Mouse (Mus musculus) liver, embryonic 11.5 days (tissue): Measurements from ENCODE around the gene Fgfr2. TPM values are rescaled to one million over a fixed set of nuclear protein-coding genes. Genes with fewer than 3 reads are reported as not detected.

Source experiments
- ATAC-seq: fragments of 200-750 bp; cut with Nextera tagmentation; replicated peaks from 2 replicates; pipeline ENCODE4 v1.8.0; 2017; ENCODE audit warnings: moderate number of reproducible peaks, mild to moderate bottlenecking, moderate TSS enrichment, moderate library complexity; ENCODE audit not compliant: low FRiP score
- DNase-seq: peaks from one replicate; pipeline ENCODE4 v3.0.0-alpha.2; 2017; ENCODE audit warnings: low spot score
- H3K27ac ChIP-seq: fragments of 300-500 bp; sonication (generic); 2 replicates; pipeline ENCODE4 v1.5.1; 2014; ENCODE audit warnings: mild to moderate bottlenecking, low read depth, low read length, control low read depth
- H3K27me3 ChIP-seq: fragments of 300-500 bp; sonication (generic); replicated peaks from 2 replicates; pipeline ENCODE4 v1.6.1; 2014; ENCODE audit warnings: low read length, mixed read lengths; ENCODE audit not compliant: control insufficient read depth, insufficient read depth
- H3K36me3 ChIP-seq: fragments of 300-500 bp; sonication (generic); 2 replicates; pipeline ENCODE4 v1.6.1; 2014; ENCODE audit warnings: mild to moderate bottlenecking, low read length, moderate library complexity, mixed read lengths; ENCODE audit not compliant: control insufficient read depth, insufficient read depth
- H3K4me1 ChIP-seq: fragments of 300-500 bp; sonication (generic); replicated peaks from 2 replicates; pipeline ENCODE4 v1.6.1; 2014; ENCODE audit warnings: low read length, mixed read lengths; ENCODE audit not compliant: control insufficient read depth, insufficient read depth
- H3K4me2 ChIP-seq: fragments of 300-500 bp; sonication (generic); 2 replicates; pipeline ENCODE4 v1.6.1; 2014; ENCODE audit warnings: mild to moderate bottlenecking, control low read depth, moderate library complexity
- H3K4me3 ChIP-seq: fragments of 300-500 bp; sonication (generic); 2 replicates; pipeline ENCODE4 v1.5.1; 2014; ENCODE audit warnings: low read depth, low read length, control low read depth
- H3K9ac ChIP-seq: fragments of 300-500 bp; sonication (generic); 2 replicates; pipeline ENCODE4 v1.6.1; 2014; ENCODE audit warnings: low read depth, low read length, control low read depth
- H3K9me3 ChIP-seq: fragments of 300-500 bp; sonication (generic); 2 replicates; pipeline ENCODE4 v1.6.1; 2016; ENCODE audit warnings: low read length, inconsistent platforms, mixed read lengths; ENCODE audit not compliant: control insufficient read depth
- WGBS: fragments of 180-500 bp; shearing (Covaris S2); extraction: QIAGEN DNeasy Blood & Tissue Kit; methylation state at CpG from one replicate; pipeline ENCODE4 v1.1.7; 2014; 5-methylcytosine and 5-hydroxymethylcytosine counted together
- polyA plus RNA-seq: library from polyadenylated mRNA; unstranded; fragments of >200 nt; fragmentation: Nextera tagmentation; extraction: Ambion mirVana; gene quantifications from 2 replicates; pipeline ENCODE4 v1.2.1, GENCODE M21; 2014

The Fgfr2 gene
- polyA plus RNA-seq, 1 experiment from 2014 or later: 32.6 TPM

DNA sequence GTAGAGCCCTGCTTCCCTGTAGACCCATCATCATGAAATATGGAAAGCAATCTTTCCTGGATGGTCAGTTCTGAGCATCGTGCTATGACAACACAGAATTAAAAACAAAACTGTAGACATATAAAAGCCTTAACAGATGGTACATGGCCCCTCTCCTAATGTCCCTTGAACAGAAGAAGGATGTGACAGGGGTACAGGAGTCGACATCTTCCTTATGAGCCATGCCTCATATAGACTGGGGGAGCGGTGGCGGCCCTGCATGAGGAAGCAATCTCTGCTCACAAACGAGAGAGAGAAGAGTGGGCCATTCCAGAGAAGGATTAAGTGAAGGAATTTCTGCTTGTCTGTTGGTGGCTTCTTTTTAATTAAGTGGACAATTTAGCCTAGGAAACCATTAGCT lies 864.9 kb downstream of the Fgfr2 start:
- Histone ChIP-seq H3K36me3 (no peaks in the 10 kb centered on the region), H3K27me3 (no peaks in the 10 kb centered on the region), H3K4me3 (no peak overlapping the region), H3K4me2 (no peak overlapping the region), H3K9ac (no peak overlapping the region), H3K4me1 (peaks cover 14% of the 10 kb centered on the region), H3K9me3 (no peaks in the 10 kb centered on the region), H3K27ac (no peak overlapping the region)
- 76% methylated on average over 5 of the region's 5 CpGs for WGBS
- ATAC-seq: no peak
- no peak for DNase-seq

DNA sequence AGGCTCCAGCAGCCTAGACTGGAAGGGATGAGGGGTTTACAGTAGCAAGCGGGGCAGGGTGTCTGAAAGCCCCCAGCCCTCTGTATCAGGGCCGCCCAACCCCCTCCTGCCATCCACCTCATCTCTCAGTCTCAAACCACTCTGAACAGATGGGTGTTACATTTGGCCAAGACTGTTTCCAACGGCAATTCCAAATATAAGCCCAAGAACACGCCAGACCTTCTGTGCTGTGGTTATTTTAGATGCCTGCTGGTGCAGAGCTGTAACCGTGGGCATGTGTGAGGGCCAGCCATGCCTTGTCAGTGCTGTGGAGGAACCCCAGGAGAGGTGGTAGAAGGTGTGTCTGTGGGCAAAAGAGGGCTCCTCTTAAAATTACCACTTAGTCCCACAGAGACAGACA lies 869.6 kb downstream of the Fgfr2 start:
- no peaks in the 10 kb centered on the region for H3K4me1 ChIP-seq
- 81% methylated on average over 5 of the region's 5 CpGs for WGBS
- H3K27me3 ChIP-seq: no peaks in the 10 kb centered on the region
- no peaks in the 10 kb centered on the region for H3K36me3 ChIP-seq
- no peak for DNase-seq
- no peak overlapping the region for H3K9ac ChIP-seq
- no peaks in the 10 kb centered on the region for H3K9me3 ChIP-seq
- H3K4me2 ChIP-seq: no peak overlapping the region
- no peak overlapping the region for H3K27ac ChIP-seq
- no peak for ATAC-seq
- H3K4me3 ChIP-seq: no peak overlapping the region

DNA sequence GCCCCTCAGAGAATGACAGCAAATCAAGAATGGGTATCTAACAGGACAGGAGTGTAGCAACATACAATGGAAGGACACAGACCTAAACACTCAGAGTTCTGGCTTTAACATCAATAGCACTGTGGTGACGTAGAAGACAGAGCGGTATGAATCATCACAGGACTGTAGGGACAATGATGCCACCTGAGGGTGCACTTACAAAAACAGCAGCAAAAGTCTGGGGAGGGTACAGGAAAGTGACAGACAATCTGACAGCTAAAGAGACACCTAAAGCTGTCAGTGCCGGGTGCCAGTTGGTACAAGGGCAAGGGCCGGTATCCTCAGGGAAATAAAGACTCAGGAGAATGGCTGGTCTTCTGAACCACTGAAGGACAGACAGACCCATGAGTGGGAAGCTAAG lies 870.1 kb downstream of the Fgfr2 start:
- Histone ChIP-seq H3K9me3 (no peaks in the 10 kb centered on the region), H3K36me3 (no peaks in the 10 kb centered on the region), H3K27ac (no peak overlapping the region), H3K4me3 (no peak overlapping the region), H3K4me1 (no peaks in the 10 kb centered on the region), H3K27me3 (no peaks in the 10 kb centered on the region), H3K9ac (no peak overlapping the region), H3K4me2 (no peak overlapping the region)
- DNase-seq (no peak), ATAC-seq (no peak)
- 93% methylated on average over 4 of the region's 4 CpGs for WGBS

DNA sequence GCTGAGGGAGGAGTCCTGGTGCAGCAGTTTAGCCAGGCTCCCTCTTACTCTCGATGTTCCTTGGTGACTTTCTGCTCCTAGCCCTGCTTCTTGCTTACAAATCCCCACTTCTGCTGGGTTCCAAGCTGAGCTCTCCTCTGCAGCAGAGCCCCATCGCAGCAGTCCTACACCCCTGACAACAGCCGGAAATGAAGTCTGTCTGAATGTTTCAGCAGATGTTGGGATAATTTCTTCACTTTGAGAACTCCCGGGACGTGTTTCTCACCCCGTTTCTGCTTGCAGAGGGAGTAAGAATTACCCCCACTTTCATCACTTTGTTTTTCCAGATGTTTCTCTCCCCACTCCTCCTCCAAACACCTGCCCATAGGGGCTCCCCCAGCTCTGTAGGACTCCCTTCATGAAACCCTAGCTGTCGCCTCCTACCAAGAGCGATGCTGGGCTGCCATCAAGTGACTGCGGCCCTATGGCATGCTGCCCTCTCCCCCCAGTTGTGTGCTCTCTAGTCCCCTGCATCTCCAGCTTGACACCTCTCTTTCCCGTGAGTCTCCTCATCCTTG lies 873.5 kb downstream of the Fgfr2 start:
- H3K27me3 ChIP-seq: no peaks in the 10 kb centered on the region
- H3K36me3 ChIP-seq: peaks cover 2% of the 10 kb centered on the region; the same call in 1 of the 2 replicates
- no peak overlapping the region for H3K4me2 ChIP-seq
- H3K4me3 ChIP-seq: no peak overlapping the region
- 62% methylated on average over 10 of the region's 10 CpGs for WGBS
- H3K4me1 ChIP-seq: no peaks in the 10 kb centered on the region
- DNase-seq (no peak), ATAC-seq (no peak)
- H3K27ac ChIP-seq: no peak overlapping the region
- H3K9ac ChIP-seq: no peak overlapping the region
- no peaks in the 10 kb centered on the region for H3K9me3 ChIP-seq

DNA sequence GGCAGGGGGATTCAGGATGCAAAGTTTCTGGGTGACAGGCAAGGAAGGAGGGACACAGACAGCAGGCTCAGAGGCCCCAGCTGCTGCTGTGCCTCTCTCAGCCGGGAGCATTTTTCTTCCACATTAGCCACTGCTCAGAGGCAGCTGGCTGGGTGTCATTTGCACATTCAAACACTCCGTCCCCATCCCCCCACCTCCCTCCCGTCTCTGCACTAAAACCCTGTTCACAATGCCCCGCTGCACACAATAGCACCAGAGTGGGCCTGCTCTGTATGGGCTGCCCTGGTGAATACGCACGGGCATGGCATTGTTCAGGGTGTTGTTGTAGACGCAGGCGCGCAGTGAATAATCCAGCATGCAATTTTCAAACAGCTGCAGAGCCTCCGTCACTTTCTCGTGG lies 875.6 kb downstream of the Fgfr2 start:
- Histone ChIP-seq H3K4me1 (0 out of 2 replicates have a peak, but pooled peaks cover 2% of the 10 kb centered on the region), H3K4me2 (no peak overlapping the region), H3K4me3 (no peak overlapping the region), H3K9ac (no peak overlapping the region), H3K36me3 (peaks cover 2% of the 10 kb centered on the region; the same call in 1 of the 2 replicates), H3K27ac (no peak overlapping the region), H3K9me3 (no peaks in the 10 kb centered on the region), H3K27me3 (no peaks in the 10 kb centered on the region)
- DNase-seq (no peak), ATAC-seq (no peak)
- WGBS: 66% methylated on average over 11 of the region's 11 CpGs

DNA sequence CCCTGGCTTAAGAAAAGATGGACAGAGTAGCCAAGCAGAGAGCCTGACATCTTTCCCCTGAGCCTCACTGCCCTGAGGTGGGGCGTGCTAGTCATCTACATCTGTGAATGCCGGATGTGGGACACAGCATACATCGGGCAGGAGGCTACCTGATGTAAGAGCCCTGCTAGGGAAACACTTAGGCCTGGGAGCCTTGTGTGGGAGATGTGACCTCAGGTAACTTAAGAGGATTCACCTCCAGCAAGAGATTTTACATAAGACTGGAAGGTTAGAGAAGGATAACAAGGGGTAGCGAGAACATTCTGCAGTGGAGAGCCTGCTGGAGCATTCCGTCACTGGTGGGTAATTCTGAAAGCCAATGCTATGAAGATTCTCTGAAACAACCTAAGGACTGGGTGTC lies 876.1 kb downstream of the Fgfr2 start:
- Histone ChIP-seq H3K4me2 (no peak overlapping the region), H3K36me3 (peaks cover 2% of the 10 kb centered on the region; the same call in 1 of the 2 replicates), H3K4me3 (no peak overlapping the region), H3K9ac (no peak overlapping the region), H3K27ac (no peak overlapping the region), H3K9me3 (no peaks in the 10 kb centered on the region), H3K4me1 (0 out of 2 replicates have a peak, but pooled peaks cover 2% of the 10 kb centered on the region), H3K27me3 (no peaks in the 10 kb centered on the region)
- 85% methylated on average over 5 of the region's 5 CpGs for WGBS
- ATAC-seq (no peak), DNase-seq (no peak)

DNA sequence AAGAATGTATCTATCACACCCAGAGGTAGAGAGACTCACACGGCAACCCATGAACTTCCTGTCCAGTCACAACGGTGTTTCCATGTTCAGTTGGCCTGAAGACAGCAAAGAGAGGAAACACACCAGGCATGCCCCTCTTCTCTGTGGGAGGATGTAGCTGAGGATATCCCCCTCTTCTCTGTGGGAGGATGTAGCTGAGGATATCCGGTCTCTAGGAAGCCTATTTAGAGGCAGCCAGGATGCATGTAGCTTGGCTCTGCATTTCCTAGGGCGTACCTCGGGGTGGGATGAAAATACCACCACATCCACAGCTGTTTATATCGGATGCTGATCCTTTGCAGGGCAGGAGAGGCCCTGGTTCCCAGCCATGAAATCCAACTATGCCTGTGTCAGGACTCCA lies 877.4 kb downstream of the Fgfr2 start:
- Histone ChIP-seq H3K27me3 (no peaks in the 10 kb centered on the region), H3K4me1 (0 out of 2 replicates have a peak, but pooled peaks cover 2% of the 10 kb centered on the region), H3K36me3 (peaks cover 2% of the 10 kb centered on the region; the same call in 1 of the 2 replicates), H3K9me3 (no peaks in the 10 kb centered on the region), H3K4me2 (no peak overlapping the region), H3K4me3 (no peak overlapping the region), H3K27ac (no peak overlapping the region), H3K9ac (no peak overlapping the region)
- ATAC-seq (no peak), DNase-seq (no peak)
- WGBS: 69% methylated on average over 6 of the region's 6 CpGs

DNA sequence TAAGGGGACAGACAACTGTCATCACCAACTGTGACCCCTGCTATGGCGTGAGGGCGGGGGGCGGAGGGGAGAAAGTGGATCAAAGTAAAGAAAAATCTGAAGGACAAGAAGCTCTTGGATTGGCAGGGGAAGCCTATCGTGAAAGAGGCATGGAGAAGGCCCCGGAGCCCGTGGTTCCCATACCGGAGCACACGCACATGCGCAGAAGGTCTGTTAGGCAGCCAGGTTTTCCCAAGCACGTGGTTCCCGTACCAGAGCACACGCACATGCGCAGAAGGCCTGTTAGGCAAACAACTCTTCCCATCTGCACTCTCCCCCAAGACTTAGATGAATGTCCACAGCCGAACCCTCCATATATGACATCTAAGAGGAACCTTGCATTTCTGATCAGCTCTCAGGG lies 878.5 kb downstream of the Fgfr2 start:
- ATAC-seq (no peak), DNase-seq (no peak)
- Histone ChIP-seq H3K9me3 (no peaks in the 10 kb centered on the region), H3K27ac (no peak overlapping the region), H3K27me3 (no peaks in the 10 kb centered on the region), H3K4me2 (no peak overlapping the region), H3K4me1 (0 out of 2 replicates have a peak, but pooled peaks cover 2% of the 10 kb centered on the region), H3K9ac (no peak overlapping the region), H3K36me3 (peaks cover 2% of the 10 kb centered on the region; the same call in 1 of the 2 replicates), H3K4me3 (no peak overlapping the region)
- 88% methylated on average over 14 of the region's 14 CpGs for WGBS

DNA sequence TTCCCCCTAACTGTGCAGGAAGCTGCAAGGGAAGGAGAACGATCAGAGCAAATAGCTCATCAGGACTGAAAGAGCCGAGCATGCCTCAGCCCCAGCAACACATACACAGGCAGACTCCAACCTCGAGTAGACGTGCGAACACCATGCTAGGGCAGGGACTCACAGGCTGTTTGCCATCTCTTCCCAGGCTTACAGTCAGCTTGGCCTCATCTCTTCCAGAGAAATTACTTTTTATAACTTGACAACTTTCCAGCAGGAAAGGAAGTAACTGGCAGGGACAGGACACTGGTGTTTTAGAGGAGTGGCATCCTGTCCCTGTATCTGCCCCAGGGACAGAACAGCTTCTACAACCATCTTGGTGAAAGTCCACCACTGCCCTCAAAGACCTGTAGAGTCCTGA lies 879.9 kb downstream of the Fgfr2 start:
- no peak overlapping the region; the same call in 1 of the 2 replicates for H3K27ac ChIP-seq
- DNase-seq (no peak), ATAC-seq (no peak)
- WGBS: 74% methylated on average over 5 of the region's 5 CpGs
- H3K36me3 ChIP-seq: peaks cover 2% of the 10 kb centered on the region; the same call in 1 of the 2 replicates
- no peak overlapping the region for H3K4me3 ChIP-seq
- H3K4me1 ChIP-seq: 0 out of 2 replicates have a peak, but pooled peaks cover 2% of the 10 kb centered on the region
- no peaks in the 10 kb centered on the region for H3K27me3 ChIP-seq
- no peak overlapping the region for H3K4me2 ChIP-seq
- H3K9me3 ChIP-seq: no peaks in the 10 kb centered on the region
- H3K9ac ChIP-seq: no peak overlapping the region
